Mouse (Mus musculus) embryonic facial prominence, embryonic 11.5 days (tissue): ENCODE results near the gene Abca7. TPM values are rescaled to one million over a fixed set of nuclear protein-coding genes. Genes with fewer than 3 reads are reported as not detected.
A peak's percentile ranks its signal among the peaks of the same experiment; 100 is the strongest.
"Not testable (repeated sequence)": the region's sequence is repeated elsewhere in the genome, so short reads cannot be mapped to it uniquely, and the experiment has no call there.

Experiments used
- ATAC-seq: fragments of 200-750 bp; cut with Nextera tagmentation; replicated peaks from 2 replicates; pipeline ENCODE4 v1.8.0; 2017; ENCODE audit warnings: low read depth; ENCODE audit not compliant: insufficient number of reproducible peaks, low FRiP score, low TSS enrichment
- DNase-seq: peaks from one replicate; pipeline ENCODE4 v3.0.0-alpha.2; 2015; ENCODE audit warnings: low spot score
- H3K27ac ChIP-seq: fragments of 300-500 bp; sonication (generic); replicated peaks from 2 replicates; pipeline ENCODE4 v1.5.1; 2014; ENCODE audit warnings: mild to moderate bottlenecking, low read depth, low read length, control low read depth
- H3K27me3 ChIP-seq: fragments of 300-500 bp; sonication (generic); 2 replicates; pipeline ENCODE4 v1.6.1; 2014; ENCODE audit warnings: mild to moderate bottlenecking, low read length, moderate library complexity, mixed read lengths; ENCODE audit not compliant: control insufficient read depth, insufficient read depth
- H3K36me3 ChIP-seq: fragments of 300-500 bp; sonication (generic); replicated peaks from 2 replicates; pipeline ENCODE4 v1.6.1; 2014; ENCODE audit warnings: low read depth, mild to moderate bottlenecking, low read length, moderate library complexity, mixed read lengths; ENCODE audit not compliant: control insufficient read depth, insufficient read depth
- H3K4me1 ChIP-seq: fragments of 300-500 bp; sonication (generic); 2 replicates; pipeline ENCODE4 v1.6.1; 2014; ENCODE audit warnings: low read length, mixed read lengths; ENCODE audit not compliant: control insufficient read depth, insufficient read depth
- H3K4me2 ChIP-seq: fragments of 300-500 bp; sonication (generic); 2 replicates; pipeline ENCODE4 v1.6.1; 2014; ENCODE audit warnings: low read depth, mild to moderate bottlenecking, control low read depth, low read length, moderate library complexity
- H3K4me3 ChIP-seq: fragments of 300-500 bp; sonication (generic); 2 replicates; pipeline ENCODE4 v1.5.1; 2014; ENCODE audit warnings: low read depth, low read length, control low read depth
- H3K9ac ChIP-seq: fragments of 300-500 bp; sonication (generic); replicated peaks from 2 replicates; pipeline ENCODE4 v1.6.1; 2014; ENCODE audit warnings: mild to moderate bottlenecking, control low read depth, low read length
- H3K9me3 ChIP-seq: fragments of 300-500 bp; sonication (generic); replicated peaks from 2 replicates; pipeline ENCODE4 v1.6.1; 2016; ENCODE audit warnings: mild to moderate bottlenecking, low read length, inconsistent platforms, mixed read lengths; ENCODE audit not compliant: control insufficient read depth
- WGBS: fragments of 180-500 bp; shearing (Covaris S2); extraction: QIAGEN DNeasy Blood & Tissue Kit; methylation state at CpG from one replicate; pipeline ENCODE4 v1.1.7; 2014; 5-methylcytosine and 5-hydroxymethylcytosine counted together
- polyA plus RNA-seq: library from polyadenylated mRNA; unstranded; fragments of >200 nt; fragmentation: Nextera tagmentation; extraction: Ambion mirVana; gene quantifications from 2 replicates; pipeline ENCODE4 v1.2.1, GENCODE M21; 2014

Gene Abca7
- polyA plus RNA-seq, 1 experiment from 2014 or later = 0.98 TPM

GRCm38 (mm10) chr10:79958140-79958816 is 38.0 kb upstream of the Abca7 start:
- no peak overlapping the region for H3K27ac ChIP-seq
- no peak overlapping the region for H3K4me3 ChIP-seq
- DNase-seq (peak; percentile 78), ATAC-seq (no peak)
- H3K27me3 ChIP-seq = no peaks in the 10 kb centered on the region
- no peaks in the 10 kb centered on the region for H3K4me1 ChIP-seq
- no peak overlapping the region for H3K9ac ChIP-seq
- 11% methylated on average over 21 of the region's 21 CpGs for WGBS
- H3K36me3 ChIP-seq = peaks cover 5% of the 10 kb centered on the region; the same call in 1 of the 2 replicates
- H3K4me2 ChIP-seq = no peak overlapping the region; the same call in 1 of the 2 replicates
- H3K9me3 ChIP-seq = no peaks in the 10 kb centered on the region

- H3K4me2 ChIP-seq, H3K27me3 ChIP-seq, H3K9ac ChIP-seq, H3K9me3 ChIP-seq, H3K36me3 ChIP-seq, H3K4me1 ChIP-seq, H3K27ac ChIP-seq, ATAC-seq, H3K4me3 ChIP-seq: not testable (repeated sequence)
- peak; percentile 19 for DNase-seq
- WGBS = 35% methylated on average over 10 of the region's 10 CpGs
Observed at GRCm38 (mm10) chr10:79959412-79959811, 36.9 kb upstream of the Abca7 start.

- no peaks in the 10 kb centered on the region for H3K27me3 ChIP-seq
- peak within 1 kb of the TSS; percentile 80 for H3K4me2 ChIP-seq
- peak within 1 kb of the TSS; percentile 86 for H3K9ac ChIP-seq
- 0 out of 2 replicates have a peak within 1 kb of the TSS, but pooled peaks have one; percentile 41 for H3K27ac ChIP-seq
- peaks cover 5% of the 10 kb centered on the region for H3K36me3 ChIP-seq
- peak; percentile 94 for ATAC-seq
- H3K4me1 ChIP-seq = no peaks in the 10 kb centered on the region
- DNase-seq = peak; percentile 100
- H3K9me3 ChIP-seq = no peaks in the 10 kb centered on the region
- under 1% methylated on average over 61 of the region's 61 CpGs for WGBS
- peak within 1 kb of the TSS; percentile 99 for H3K4me3 ChIP-seq
Observed at GRCm38 (mm10) chr10:79959847-79960601, 36.3 kb upstream of the Abca7 start, which contains the start of gene Wdr18. Gene Wdr18 (plus strand): TSS chr10:79960152.

GRCm38 (mm10) chr10:79960671-79961294 is 35.5 kb upstream of the Abca7 start:
- H3K4me2 ChIP-seq = peak overlapping the region; percentile 80

GRCm38 (mm10) chr10:79964727-79965126 is 31.6 kb upstream of the Abca7 start:
- Histone ChIP-seq H3K27me3 (no peaks in the 10 kb centered on the region), H3K27ac (no peak overlapping the region), H3K4me2 (no peak overlapping the region), H3K4me1 (no peaks in the 10 kb centered on the region), H3K9me3 (no peaks in the 10 kb centered on the region), H3K9ac (no peak overlapping the region), H3K4me3 (no peak overlapping the region), H3K36me3 (peaks cover 12% of the 10 kb centered on the region)
- no peak for DNase-seq
- WGBS = 93% methylated on average over 7 of the region's 7 CpGs
- ATAC-seq = no peak

More at GRCm38 (mm10) chr10:79960671-79961294, 35.5 kb upstream of the Abca7 start:
- Histone ChIP-seq H3K9me3 (no peaks in the 10 kb centered on the region), H3K4me1 (no peaks in the 10 kb centered on the region), H3K27ac (no peak overlapping the region), H3K36me3 (peaks cover 5% of the 10 kb centered on the region), H3K27me3 (no peaks in the 10 kb centered on the region), H3K4me3 (peak overlapping the region; percentile 99), H3K9ac (peak overlapping the region; percentile 86)
- ATAC-seq = no peak
- DNase-seq = no peak
- WGBS = 13% methylated on average over 10 of the region's 10 CpGs

- Histone ChIP-seq H3K4me2 (no peak overlapping the region), H3K27ac (no peak overlapping the region), H3K4me3 (no peak overlapping the region), H3K36me3 (peaks cover 12% of the 10 kb centered on the region), H3K9me3 (no peaks in the 10 kb centered on the region), H3K4me1 (no peaks in the 10 kb centered on the region), H3K27me3 (no peaks in the 10 kb centered on the region; the same call in 1 of the 2 replicates), H3K9ac (no peak overlapping the region)
- no peak for DNase-seq
- no peak for ATAC-seq
- WGBS = 88% methylated on average over 5 of the region's 5 CpGs
Observed at GRCm38 (mm10) chr10:79965325-79965724, 31.0 kb upstream of the Abca7 start.

GRCm38 (mm10) chr10:79966886-79967400 is 29.4 kb upstream of the Abca7 start:
- Histone ChIP-seq H3K4me2 (no peak overlapping the region), H3K27ac (no peak overlapping the region), H3K9me3 (no peaks in the 10 kb centered on the region), H3K36me3 (peaks cover 12% of the 10 kb centered on the region), H3K27me3 (peaks cover 2% of the 10 kb centered on the region; the same call in 1 of the 2 replicates), H3K4me3 (no peak overlapping the region), H3K9ac (no peak overlapping the region), H3K4me1 (no peaks in the 10 kb centered on the region)
- WGBS = 93% methylated on average over 5 of the region's 5 CpGs
- ATAC-seq = no peak
- DNase-seq = no peak
